Mouse (Mus musculus): Measurements from ENCODE around the gene Sln. TPM values are rescaled to one million over a fixed set of nuclear protein-coding genes. Genes with fewer than 3 reads are reported as not detected.

Gene Sln
- polyA plus RNA-seq, 1 experiment from 2014 or later, result 0.20 TPM

DNA sequence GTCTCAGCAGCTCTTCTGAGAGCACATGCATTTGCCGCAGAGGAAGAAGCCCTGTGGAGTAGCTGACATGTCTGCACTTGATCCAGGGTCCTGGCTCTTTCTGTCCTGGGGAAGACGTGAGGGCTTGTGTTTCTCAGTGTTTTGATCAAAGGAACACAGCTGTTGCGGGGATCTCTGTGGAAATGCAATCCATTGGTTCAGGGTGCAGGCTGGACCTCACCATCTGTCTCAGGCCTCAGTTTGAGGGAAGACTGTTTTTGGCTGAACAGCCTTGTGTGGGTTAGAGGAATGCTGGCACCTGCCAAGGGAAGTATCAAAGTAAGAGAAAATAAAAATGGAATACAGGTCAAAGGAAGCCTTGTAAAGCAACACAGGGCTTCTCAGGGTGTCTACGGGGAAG lies 14.0 kb upstream of the Sln start:
- Histone ChIP-seq H3K4me3 (replicated peaks; ENCODE audit: low read length) (no peak overlapping the region), H3K27ac (no peak overlapping the region), H3K36me3 (replicated peaks; ENCODE audit: control insufficient read depth, insufficient read depth) (no peaks in the 10 kb centered on the region), H3K27me3 (ENCODE audit: control insufficient read depth, insufficient read depth, low read length) (no peaks in the 10 kb centered on the region), H3K9me3 (ENCODE audit: control insufficient read depth, low read length) (no peaks in the 10 kb centered on the region), H3K4me1 (replicated peaks; ENCODE audit: control insufficient read depth, insufficient read depth, low read length) (no peaks in the 10 kb centered on the region), H3K9ac (no peak overlapping the region), H3K4me2 (replicated peaks) (no peak overlapping the region)
- WGBS, result 65% methylated on average over 4 of the region's 4 CpGs
- DNase-seq (ENCODE audit: low spot score) (no peak), ATAC-seq (ENCODE audit: low FRiP score) (no peak)

DNA sequence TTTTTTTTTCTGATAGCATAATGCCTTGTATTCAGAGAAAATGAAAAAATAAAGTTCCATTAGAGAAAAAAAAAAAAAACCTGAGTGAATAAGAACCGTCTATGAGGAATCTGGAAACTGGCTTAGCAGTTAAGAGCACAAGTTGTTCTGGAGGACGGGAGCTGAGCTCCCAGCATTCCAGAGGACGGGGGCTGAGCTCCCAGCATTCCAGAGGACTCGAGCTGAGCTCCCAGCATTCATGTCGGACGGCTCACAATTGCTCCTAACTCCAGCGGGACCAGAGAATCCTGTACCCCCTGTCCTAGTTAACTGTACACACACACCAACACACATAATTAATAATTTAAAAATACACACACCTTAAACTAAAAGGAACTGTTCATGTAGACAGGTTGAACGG lies 11.1 kb upstream of the Sln start:
- ATAC-seq (ENCODE audit: low FRiP score) (no peak), DNase-seq (ENCODE audit: low spot score) (no peak)
- no peaks in the 10 kb centered on the region for H3K9me3 ChIP-seq (ENCODE audit: control insufficient read depth, low read length)
- H3K4me1 ChIP-seq (replicated peaks; ENCODE audit: control insufficient read depth, insufficient read depth, low read length), result no peaks in the 10 kb centered on the region
- H3K4me3 ChIP-seq (replicated peaks; ENCODE audit: low read length), result no peak overlapping the region
- H3K36me3 ChIP-seq (replicated peaks; ENCODE audit: control insufficient read depth, insufficient read depth), result no peaks in the 10 kb centered on the region
- no peaks in the 10 kb centered on the region for H3K27me3 ChIP-seq (ENCODE audit: control insufficient read depth, insufficient read depth, low read length)
- WGBS, result 79% methylated on average over 8 of the region's 8 CpGs
- no peak overlapping the region for H3K27ac ChIP-seq
- H3K9ac ChIP-seq, result no peak overlapping the region
- no peak overlapping the region for H3K4me2 ChIP-seq (replicated peaks)

DNA sequence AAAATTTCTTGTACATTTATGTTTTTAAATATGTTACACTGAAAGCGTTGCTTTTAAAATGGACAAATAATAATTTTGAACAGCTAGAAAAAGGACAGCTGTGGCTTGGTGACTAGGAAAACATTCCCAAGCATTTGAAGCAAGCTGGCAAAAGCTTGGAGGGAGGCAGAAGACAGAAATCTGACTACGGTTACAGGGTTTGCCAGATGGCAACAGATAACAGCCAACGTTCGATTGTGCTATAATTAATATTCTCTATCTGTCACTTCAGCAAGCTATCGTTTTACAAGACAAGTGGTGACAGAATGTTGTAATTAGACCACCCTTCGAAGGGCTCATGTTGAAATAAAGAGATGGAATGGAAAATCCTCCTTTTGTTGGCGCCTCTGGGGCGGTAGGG lies 1.4 kb upstream of the Sln start:
- DNase-seq (ENCODE audit: low spot score) (no peak), ATAC-seq (ENCODE audit: low FRiP score) (no peak)
- Histone ChIP-seq H3K36me3 (replicated peaks; ENCODE audit: control insufficient read depth, insufficient read depth) (no peaks in the 10 kb centered on the region), H3K27me3 (ENCODE audit: control insufficient read depth, insufficient read depth, low read length) (no peaks in the 10 kb centered on the region), H3K9ac (no peak overlapping the region), H3K27ac (no peak overlapping the region), H3K9me3 (ENCODE audit: control insufficient read depth, low read length) (no peaks in the 10 kb centered on the region), H3K4me3 (replicated peaks; ENCODE audit: low read length) (no peak overlapping the region), H3K4me2 (replicated peaks) (no peak overlapping the region), H3K4me1 (replicated peaks; ENCODE audit: control insufficient read depth, insufficient read depth, low read length) (no peaks in the 10 kb centered on the region)
- 70% methylated on average over 8 of the region's 8 CpGs for WGBS

DNA sequence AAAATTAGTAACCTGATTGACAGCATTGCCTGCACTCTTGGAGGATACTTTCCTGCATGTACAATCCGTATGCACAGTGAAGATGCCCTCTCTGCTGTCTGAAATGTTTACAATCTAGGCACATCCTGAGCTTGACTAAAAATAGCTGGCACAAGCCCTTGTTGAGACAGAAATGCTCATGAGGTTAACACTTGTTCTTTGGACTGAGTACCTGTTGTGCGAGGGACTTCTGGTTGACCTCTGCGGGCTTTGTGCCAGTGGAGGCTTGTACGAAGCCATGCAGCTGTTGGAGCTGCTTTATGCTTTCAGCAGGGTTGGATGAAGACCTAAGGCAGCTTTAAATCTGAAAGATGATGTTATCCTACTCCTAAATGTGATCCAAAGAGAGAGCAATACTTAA lies 2.2 kb downstream of the Sln start:
- Histone ChIP-seq H3K36me3 (replicated peaks; ENCODE audit: control insufficient read depth, insufficient read depth) (no peaks in the 10 kb centered on the region), H3K27me3 (ENCODE audit: control insufficient read depth, insufficient read depth, low read length) (no peaks in the 10 kb centered on the region), H3K4me2 (replicated peaks) (no peak overlapping the region), H3K9ac (no peak overlapping the region), H3K4me3 (replicated peaks; ENCODE audit: low read length) (no peak overlapping the region), H3K9me3 (ENCODE audit: control insufficient read depth, low read length) (no peaks in the 10 kb centered on the region), H3K4me1 (replicated peaks; ENCODE audit: control insufficient read depth, insufficient read depth, low read length) (no peaks in the 10 kb centered on the region), H3K27ac (no peak overlapping the region)
- WGBS, result 90% methylated on average over 4 of the region's 4 CpGs
- ATAC-seq (ENCODE audit: low FRiP score) (no peak), DNase-seq (ENCODE audit: low spot score) (no peak)

DNA sequence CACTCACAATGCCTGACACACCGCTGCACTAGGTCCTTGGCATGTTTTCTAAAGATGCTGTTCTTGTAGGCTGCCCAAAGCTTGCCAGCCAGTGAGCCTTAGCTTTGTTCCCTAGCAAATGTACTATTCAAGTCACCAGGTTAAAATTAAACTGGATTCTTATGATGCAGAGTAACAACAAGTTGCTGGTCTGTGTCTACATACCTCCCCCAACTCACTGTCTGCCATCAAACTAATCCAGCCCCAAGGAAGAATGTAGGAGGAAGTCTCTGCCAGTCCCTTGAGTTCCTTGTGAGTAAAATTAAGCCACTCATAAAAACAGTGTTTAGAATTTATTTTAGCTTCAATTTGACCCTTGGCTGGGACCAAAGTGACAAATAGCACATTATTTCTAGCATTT lies 3.7 kb downstream of the Sln start:
- 84% methylated on average over 1 of the region's 1 CpGs for WGBS
- Histone ChIP-seq H3K9me3 (ENCODE audit: control insufficient read depth, low read length) (no peaks in the 10 kb centered on the region), H3K36me3 (replicated peaks; ENCODE audit: control insufficient read depth, insufficient read depth) (no peaks in the 10 kb centered on the region), H3K4me3 (replicated peaks; ENCODE audit: low read length) (no peak overlapping the region), H3K4me1 (replicated peaks; ENCODE audit: control insufficient read depth, insufficient read depth, low read length) (no peaks in the 10 kb centered on the region), H3K27me3 (ENCODE audit: control insufficient read depth, insufficient read depth, low read length) (no peaks in the 10 kb centered on the region), H3K27ac (no peak overlapping the region), H3K4me2 (replicated peaks) (no peak overlapping the region), H3K9ac (no peak overlapping the region)
- ATAC-seq (ENCODE audit: low FRiP score) (no peak), DNase-seq (ENCODE audit: low spot score) (no peak)

DNA sequence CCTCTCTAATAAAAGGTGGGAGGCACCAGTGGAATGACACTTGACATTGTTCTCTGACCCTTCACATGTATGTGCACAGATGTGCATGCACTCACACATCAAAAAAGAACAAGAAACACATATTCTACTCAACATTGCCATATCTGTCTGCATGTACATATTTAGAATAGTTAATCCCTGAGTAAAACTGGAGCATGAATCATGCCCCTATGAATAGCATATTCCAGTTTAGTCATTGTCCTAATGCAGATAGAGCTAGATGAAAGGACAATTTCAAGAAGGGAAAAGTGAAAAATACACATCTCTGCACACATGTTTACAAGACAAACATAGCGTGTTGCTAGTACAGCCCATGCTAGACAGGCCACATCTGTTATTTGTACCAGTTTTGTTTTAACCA lies 4.6 kb downstream of the Sln start:
- H3K9me3 ChIP-seq (ENCODE audit: control insufficient read depth, low read length), result no peaks in the 10 kb centered on the region
- no peaks in the 10 kb centered on the region for H3K36me3 ChIP-seq (replicated peaks; ENCODE audit: control insufficient read depth, insufficient read depth)
- no peaks in the 10 kb centered on the region for H3K27me3 ChIP-seq (ENCODE audit: control insufficient read depth, insufficient read depth, low read length)
- H3K27ac ChIP-seq, result no peak overlapping the region
- DNase-seq (ENCODE audit: low spot score), result no peak
- no peak for ATAC-seq (ENCODE audit: low FRiP score)
- no peaks in the 10 kb centered on the region for H3K4me1 ChIP-seq (replicated peaks; ENCODE audit: control insufficient read depth, insufficient read depth, low read length)
- no peak overlapping the region for H3K9ac ChIP-seq
- no peak overlapping the region for H3K4me2 ChIP-seq (replicated peaks)
- 94% methylated on average over 1 of the region's 1 CpGs for WGBS
- no peak overlapping the region for H3K4me3 ChIP-seq (replicated peaks; ENCODE audit: low read length)

DNA sequence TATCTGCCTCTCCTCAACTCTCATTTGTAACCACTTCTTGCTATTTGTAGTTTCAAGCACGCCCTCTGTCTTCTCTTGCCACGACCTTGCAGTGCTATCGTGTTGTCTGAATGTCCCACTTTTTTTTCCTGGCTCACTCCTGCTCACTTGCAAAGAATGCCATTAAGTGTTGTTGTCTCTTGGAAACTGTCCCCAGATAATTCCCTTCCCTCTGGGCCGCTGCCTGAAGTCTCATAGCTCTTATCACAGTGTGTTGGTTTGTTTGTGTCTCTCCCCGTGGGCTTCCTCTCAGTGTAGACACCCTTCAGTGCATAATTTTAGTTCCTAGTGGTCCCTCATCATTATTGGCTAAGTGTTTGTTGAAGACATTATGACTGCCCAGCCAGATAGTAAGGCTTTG lies 7.9 kb downstream of the Sln start:
- no peak overlapping the region for H3K4me3 ChIP-seq (replicated peaks; ENCODE audit: low read length)
- no peak for DNase-seq (ENCODE audit: low spot score)
- no peaks in the 10 kb centered on the region for H3K9me3 ChIP-seq (ENCODE audit: control insufficient read depth, low read length)
- no peak overlapping the region for H3K27ac ChIP-seq
- H3K27me3 ChIP-seq (ENCODE audit: control insufficient read depth, insufficient read depth, low read length), result no peaks in the 10 kb centered on the region
- no peaks in the 10 kb centered on the region for H3K4me1 ChIP-seq (replicated peaks; ENCODE audit: control insufficient read depth, insufficient read depth, low read length)
- WGBS, result 83% methylated on average over 5 of the region's 5 CpGs
- no peak overlapping the region for H3K4me2 ChIP-seq (replicated peaks)
- no peak for ATAC-seq (ENCODE audit: low FRiP score)
- no peaks in the 10 kb centered on the region for H3K36me3 ChIP-seq (replicated peaks; ENCODE audit: control insufficient read depth, insufficient read depth)
- no peak overlapping the region for H3K9ac ChIP-seq

DNA sequence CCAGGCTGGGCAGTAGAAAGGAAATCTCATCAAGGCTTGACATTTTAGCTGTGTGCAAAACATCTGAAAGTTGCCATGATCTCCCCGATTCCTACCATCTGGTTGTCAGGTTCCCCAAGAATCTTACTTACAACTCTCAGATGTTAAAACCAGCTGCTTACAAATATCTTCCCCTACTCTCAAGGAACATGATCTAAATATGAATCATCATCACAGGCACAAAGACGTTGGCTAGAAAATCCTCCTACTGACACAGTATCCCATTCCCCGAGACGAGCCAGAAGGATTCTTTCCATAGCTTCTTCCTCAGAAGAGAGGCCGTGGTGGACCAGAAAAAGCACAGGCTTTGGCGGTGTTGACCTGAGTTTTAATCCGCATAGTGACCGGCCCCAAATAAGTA lies 23.3 kb downstream of the Sln start:
- WGBS, result 93% methylated on average over 8 of the region's 8 CpGs
- ATAC-seq (ENCODE audit: low FRiP score) (no peak), DNase-seq (ENCODE audit: low spot score) (no peak)
- Histone ChIP-seq H3K4me3 (replicated peaks; ENCODE audit: low read length) (no peak overlapping the region), H3K27me3 (ENCODE audit: control insufficient read depth, insufficient read depth, low read length) (no peaks in the 10 kb centered on the region), H3K4me2 (replicated peaks) (no peak overlapping the region), H3K4me1 (replicated peaks; ENCODE audit: control insufficient read depth, insufficient read depth, low read length) (no peaks in the 10 kb centered on the region), H3K9me3 (ENCODE audit: control insufficient read depth, low read length) (peaks cover 3% of the 10 kb centered on the region; the same call in 1 of the 2 replicates), H3K27ac (no peak overlapping the region), H3K36me3 (replicated peaks; ENCODE audit: control insufficient read depth, insufficient read depth) (no peaks in the 10 kb centered on the region), H3K9ac (no peak overlapping the region)

DNA sequence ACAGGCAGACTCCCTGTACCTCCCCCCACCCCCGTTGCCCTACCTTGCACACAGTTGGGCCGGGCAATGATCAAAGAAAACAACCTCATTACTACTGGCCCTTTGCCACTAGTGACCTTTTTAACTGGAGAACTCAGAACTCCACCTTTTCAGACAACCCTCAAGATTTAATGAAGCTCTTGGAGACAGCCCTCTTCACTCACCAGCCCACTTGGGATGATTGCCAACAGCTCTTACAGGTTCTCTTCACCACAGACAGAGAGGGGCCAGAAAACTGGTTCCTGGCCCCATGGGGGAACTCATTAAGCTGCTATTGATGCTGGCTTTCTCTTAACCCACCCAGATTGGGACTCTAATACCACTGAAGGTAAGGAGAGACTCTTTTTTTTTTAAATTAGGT lies 27.5 kb downstream of the Sln start:
- Histone ChIP-seq H3K4me3 (replicated peaks; ENCODE audit: low read length) (no peak overlapping the region), H3K4me1 (replicated peaks; ENCODE audit: control insufficient read depth, insufficient read depth, low read length) (no peaks in the 10 kb centered on the region), H3K27ac (no peak overlapping the region), H3K9ac (no peak overlapping the region), H3K36me3 (replicated peaks; ENCODE audit: control insufficient read depth, insufficient read depth) (no peaks in the 10 kb centered on the region), H3K27me3 (ENCODE audit: control insufficient read depth, insufficient read depth, low read length) (no peaks in the 10 kb centered on the region), H3K9me3 (ENCODE audit: control insufficient read depth, low read length) (no peaks in the 10 kb centered on the region), H3K4me2 (replicated peaks) (no peak overlapping the region)
- DNase-seq (ENCODE audit: low spot score), result peak; percentile 3
- 61% methylated on average over 2 of the region's 2 CpGs for WGBS
- ATAC-seq (ENCODE audit: low FRiP score), result no peak

DNA sequence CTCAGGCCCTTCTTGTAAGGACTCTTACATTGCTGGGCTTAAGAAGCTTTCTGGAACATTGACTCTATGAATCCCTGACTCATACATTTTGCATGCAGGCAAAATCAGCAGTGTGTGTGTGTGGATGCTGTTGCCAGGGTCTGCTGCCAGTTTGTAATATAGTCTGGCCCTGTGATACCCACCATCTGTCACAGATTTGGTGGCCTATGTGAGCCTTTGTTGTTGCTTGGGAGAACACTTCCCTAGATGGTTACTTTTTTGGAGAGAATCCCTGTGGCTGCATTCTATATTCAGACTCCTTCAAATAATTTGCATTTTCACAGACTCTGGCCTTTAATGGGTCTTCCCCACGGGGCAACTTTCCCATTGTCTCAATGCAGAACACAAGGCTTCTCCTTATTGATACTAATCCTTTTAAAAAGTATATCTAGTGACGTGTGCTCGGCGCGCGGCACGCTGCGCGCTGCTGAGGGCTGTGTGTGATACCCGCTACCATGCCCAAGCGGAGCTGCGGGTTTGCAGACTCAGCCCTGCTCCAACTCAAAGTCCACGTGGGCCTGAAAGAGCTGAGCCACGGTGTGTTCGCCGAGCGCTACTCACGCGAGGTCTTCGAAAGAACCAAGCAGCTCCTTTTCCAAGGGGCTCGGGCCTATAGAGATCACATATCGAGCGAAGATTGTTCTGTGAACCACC lies 33.8 kb downstream of the Sln start:
- 76% methylated on average over 23 of the region's 23 CpGs for WGBS
- Histone ChIP-seq H3K27me3 (ENCODE audit: control insufficient read depth, insufficient read depth, low read length) (no peaks in the 10 kb centered on the region), H3K9ac (no peak overlapping the region), H3K27ac (peak overlapping the region; percentile 38; the same call in 1 of the 2 replicates), H3K4me2 (replicated peaks) (no peak overlapping the region), H3K4me3 (replicated peaks; ENCODE audit: low read length) (no peak overlapping the region), H3K36me3 (replicated peaks; ENCODE audit: control insufficient read depth, insufficient read depth) (no peaks in the 10 kb centered on the region), H3K9me3 (ENCODE audit: control insufficient read depth, low read length) (no peaks in the 10 kb centered on the region), H3K4me1 (replicated peaks; ENCODE audit: control insufficient read depth, insufficient read depth, low read length) (no peaks in the 10 kb centered on the region)
- DNase-seq (ENCODE audit: low spot score), result peak; percentile 29
- peak; percentile 64; the same call in 1 of the 2 replicates for ATAC-seq (ENCODE audit: low FRiP score)

Data from hindbrain, embryonic 14.5 days (tissue).